Mouse (Mus musculus) heart, postnatal 10 days (tissue): ENCODE results near the gene E130116L18Rik. TPM values are rescaled to one million over a fixed set of nuclear protein-coding genes. Genes with fewer than 3 reads are reported as not detected.
"Not testable (repeated sequence)": the region's sequence is repeated elsewhere in the genome, so short reads cannot be mapped to it uniquely, and the experiment has no call there.

Experiments
- DNase-seq, 2 experiments: peaks; one replicate each; pipeline ENCODE4 v3.0.0; 2021
- intact Hi-C: fragments of 180-260 bp; cut with DNase I; formaldehyde crosslinking; loops from one replicate; pipeline ENCODE4 v1.15.1; 2025
- total RNA-seq, 2 experiments: library from RNA; stranded (reverse); gene quantifications; 2 replicates each; pipeline ENCODE4 v1.2.3; 2021

The E130116L18Rik gene
- not detected for total RNA-seq

- intact Hi-C loops: no loop called here
- DNase-seq: peak; percentile 91 to 93
Measured at GRCm38 (mm10) chr5:25222752-25223702, at the start of gene E130116L18Rik. E130116L18Rik (minus strand) TSS chr5:25223153.

GRCm38 (mm10) chr5:25268258-25268888 is 45.4 kb upstream of the E130116L18Rik start:
- intact Hi-C loops: no loop called here
- no peak for DNase-seq

- DNase-seq: no peak
- intact Hi-C loops: no loop called here
Measured at GRCm38 (mm10) chr5:25262266-25262665, 39.3 kb upstream of the E130116L18Rik start.

- intact Hi-C loops: no loop called here
- no peak for DNase-seq
Measured at GRCm38 (mm10) chr5:25261452-25261851, 38.5 kb upstream of the E130116L18Rik start.

GRCm38 (mm10) chr5:25256686-25257085 is 33.7 kb upstream of the E130116L18Rik start:
- DNase-seq: no peak
- intact Hi-C loops: no loop called here

GRCm38 (mm10) chr5:25254491-25254890 is 31.5 kb upstream of the E130116L18Rik start:
- intact Hi-C loops: no loop called here
- no peak for DNase-seq

GRCm38 (mm10) chr5:25252825-25253544 is 30.0 kb upstream of the E130116L18Rik start:
- intact Hi-C loops: no loop called here
- no peak for DNase-seq

- intact Hi-C loops: no loop called here
- no peak for DNase-seq
Measured at GRCm38 (mm10) chr5:25252423-25252822, 29.5 kb upstream of the E130116L18Rik start.

GRCm38 (mm10) chr5:25247036-25247435 is 24.1 kb upstream of the E130116L18Rik start:
- no peak for DNase-seq
- intact Hi-C loops: no loop called here

- intact Hi-C loops: no loop called here
Measured at GRCm38 (mm10) chr5:25246473-25246865, 23.5 kb upstream of the E130116L18Rik start.

GRCm38 (mm10) chr5:25245806-25246472 is 23.0 kb upstream of the E130116L18Rik start:
- no peak for DNase-seq
- intact Hi-C loops: no loop called here

More at GRCm38 (mm10) chr5:25246473-25246865, 23.5 kb upstream of the E130116L18Rik start:
- DNase-seq: no peak

- intact Hi-C loops: no loop called here
- no peak for DNase-seq
Measured at GRCm38 (mm10) chr5:25243101-25243500, 20.1 kb upstream of the E130116L18Rik start.

GRCm38 (mm10) chr5:25224377-25224776 is 1.4 kb upstream of the E130116L18Rik start:
- intact Hi-C loops, DNase-seq: not testable (repeated sequence)

- DNase-seq: no peak
- intact Hi-C loops: no loop called here
Measured at GRCm38 (mm10) chr5:25221604-25222003, 1.3 kb downstream of the E130116L18Rik start, which contains the start of gene Galnt11. Galnt11 (plus strand) TSS chr5:25221904.

- intact Hi-C loops: no loop called here
- peak; percentile 5 to 10 for DNase-seq
Measured at GRCm38 (mm10) chr5:25215006-25215405, 7.9 kb downstream of the E130116L18Rik start.

GRCm38 (mm10) chr5:25213216-25213615 is 9.7 kb downstream of the E130116L18Rik start:
- intact Hi-C loops, DNase-seq: not testable (repeated sequence)

GRCm38 (mm10) chr5:25211872-25212271 is 11.1 kb downstream of the E130116L18Rik start:
- DNase-seq: no peak
- intact Hi-C loops: no loop called here

GRCm38 (mm10) chr5:25190521-25190920 is 32.4 kb downstream of the E130116L18Rik start:
- intact Hi-C loops: no loop called here
- no peak for DNase-seq

- DNase-seq: peak; percentile 31 to 53
- intact Hi-C loops: loop anchor here (5.0 kb wide), 1 partner anchor 643 kb away; no protein-coding TSS in a partner anchor
Measured at GRCm38 (mm10) chr5:25188802-25189201, 34.2 kb downstream of the E130116L18Rik start.

GRCm38 (mm10) chr5:25187727-25188126 is 35.2 kb downstream of the E130116L18Rik start:
- intact Hi-C loops: loop anchor here (5.0 kb wide), 1 partner anchor 645 kb away; no protein-coding TSS in a partner anchor
- DNase-seq: no peak
